In the genomic region with DNA sequence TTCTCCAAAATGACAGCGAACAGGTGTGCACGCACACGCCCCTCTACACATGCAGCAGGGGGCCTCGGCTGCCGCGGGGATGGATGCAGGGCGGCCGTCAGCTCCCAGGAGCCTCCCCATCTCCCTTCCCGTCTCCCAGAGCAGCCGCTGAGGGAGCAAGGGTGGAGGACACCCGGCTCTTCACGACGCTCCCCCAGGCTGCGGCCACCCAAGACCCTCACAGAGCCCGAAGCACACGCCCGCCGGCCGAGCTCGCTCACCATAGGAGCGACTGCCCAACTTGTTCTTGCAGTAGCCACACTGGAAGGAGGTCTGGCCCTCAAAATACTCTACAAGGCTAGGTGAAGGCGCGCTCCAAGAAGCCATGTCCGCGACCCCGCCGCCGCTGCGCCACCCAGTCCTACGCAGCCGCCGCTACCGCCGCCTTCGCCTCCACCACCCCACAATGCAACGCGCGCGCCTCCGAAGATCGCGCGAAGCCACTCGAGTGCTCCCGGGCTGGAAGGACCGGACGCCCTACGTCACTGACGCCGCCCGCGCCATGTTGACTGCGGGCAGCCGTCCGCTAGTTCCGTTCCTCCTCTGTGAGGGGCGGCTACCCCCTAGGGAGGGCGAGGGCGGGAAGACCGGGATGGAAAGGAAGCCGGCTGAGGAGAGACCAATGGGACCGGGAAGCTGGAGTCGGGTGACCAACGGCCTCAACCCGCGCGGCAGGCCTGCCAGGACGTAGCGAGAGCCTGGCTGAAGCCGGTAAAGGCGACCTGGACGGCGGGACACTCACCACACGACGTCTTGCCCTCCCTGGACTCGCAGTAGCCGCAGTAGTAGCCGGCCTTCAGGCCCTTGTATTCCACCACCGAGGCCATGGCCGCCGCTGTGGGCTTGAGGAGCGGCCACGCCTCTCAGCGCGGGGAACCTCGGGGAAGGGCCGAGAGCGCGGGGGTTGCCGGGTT, we compare ENCODE assay signal across 2 mouse cellular contexts.
TF ChIP-seq lines count a peak whose summit lies in the region.

No protein-coding gene starts in this region.

TF ChIP-seq in C2C12, 6 proteins besides CTCF, POLR2A, EP300 and RAD21:
- peak; percentile 44 for TF ChIP-seq MAX (IDR thresholded peaks at IDR 0.05)
- TF ChIP-seq MYOD1 (IDR thresholded peaks at IDR 0.05; ENCODE audit: control insufficient read depth, insufficient read length, low read depth): peak; percentile 69
- TF ChIP-seq USF1 (IDR thresholded peaks at IDR 0.05; ENCODE audit: low read depth): no peak

TF ChIP-seq in myocyte, 11 proteins besides CTCF, POLR2A, EP300 and RAD21:
- peak; percentile 66 for TF ChIP-seq POLR2AphosphoS2 (IDR thresholded peaks at IDR 0.05; ENCODE audit: insufficient read length, low read depth)
- no peak for TF ChIP-seq TCF12 (IDR thresholded peaks at IDR 0.05; ENCODE audit: insufficient read depth, poor library complexity, severe bottlenecking)
- TF ChIP-seq E2F4 (IDR thresholded peaks at IDR 0.05; ENCODE audit: insufficient read depth): peak; percentile 40
- TF ChIP-seq USF1 (IDR thresholded peaks at IDR 0.05; ENCODE audit: low read depth): no peak
- TF ChIP-seq REST (IDR thresholded peaks at IDR 0.05; ENCODE audit: insufficient read depth, insufficient read length): no peak
- TF ChIP-seq MYOG (IDR thresholded peaks at IDR 0.05; ENCODE audit: control insufficient read depth in 1 of 3, insufficient read depth in 1 of 3, insufficient read length in 2 of 3, low read depth in 2 of 3): peak in 2 of 3 experiments; percentile 48 to 63
- TF ChIP-seq MYOD1 (IDR thresholded peaks at IDR 0.05; ENCODE audit: control insufficient read depth in 1 of 3, insufficient read length in 2 of 3, low read depth in 2 of 3): peak in 2 of 3 experiments; percentile 88 to 91
TF ChIP-seq in myocyte: peak in this region for 4.
